Mouse (Mus musculus) kidney, embryonic 16.5 days (tissue): ENCODE measurements around the gene Atp6v0a4. TPM values are rescaled to one million over a fixed set of nuclear protein-coding genes. Genes with fewer than 3 reads are reported as not detected.

Experiments
- polyA plus RNA-seq: library from polyadenylated mRNA; unstranded; fragments of >200 nt; fragmentation: Nextera tagmentation; extraction: Ambion mirVana; gene quantifications from 2 replicates; pipeline ENCODE4 v1.2.1, GENCODE M21; 2015

Gene Atp6v0a4
- polyA plus RNA-seq, 1 experiment from 2014 or later, result 28.9 TPM

Other genes with a start within 250 kb of the Atp6v0a4 start
- gene Svopl, start 77.6 kb downstream of the Atp6v0a4 start, polyA plus RNA-seq, result 15.6 and 16.5 TPM in 2 replicates
- gene Tmem213, start 15.3 kb downstream of the Atp6v0a4 start, polyA plus RNA-seq, result 69.8 and 72.7 TPM in 2 replicates
- gene D630045J12Rik, start 129.4 kb upstream of the Atp6v0a4 start, polyA plus RNA-seq, result 5.7 and 7.2 TPM in 2 replicates
- 8.3 and 9.8 TPM in 2 replicates for gene Zc3hav1l, start 174.7 kb upstream of the Atp6v0a4 start, polyA plus RNA-seq
- 4.2 and 4.3 TPM in 2 replicates for gene Zc3hav1, start 230.0 kb upstream of the Atp6v0a4 start, polyA plus RNA-seq